Mouse (Mus musculus): ENCODE measurements around the gene Dcun1d1. TPM values are rescaled to one million over a fixed set of nuclear protein-coding genes. Genes with fewer than 3 reads are reported as not detected.

Gene Dcun1d1
- polyA plus RNA-seq, 2 experiments: 35.7 to 86.8 TPM

GRCm38 (mm10) chr3:35931896-35932727 is 5.1 kb downstream of the Dcun1d1 start:
- H3K27ac ChIP-seq (replicated peaks; ENCODE audit: low read depth, low read length): peak overlapping the region; percentile 93
- under 1% methylated on average over 33 of the region's 65 CpGs for WGBS
- H3K36me3 ChIP-seq (ENCODE audit: control insufficient read depth, insufficient read depth, low read length): peaks cover 6% of the 10 kb centered on the region; the same call in 1 of the 2 replicates
- H3K4me2 ChIP-seq (replicated peaks; ENCODE audit: low read depth, low read length, severe bottlenecking): peak overlapping the region; percentile 79
- TF ChIP-seq POLR2A (IDR thresholded peaks at IDR 0.05; ENCODE audit: borderline replicate concordance, extremely low read depth, insufficient read depth, insufficient read length): 0 out of 2 replicates have a peak, but pooled peaks have one; percentile 32
- H3K4me3 ChIP-seq (replicated peaks; ENCODE audit: low read length): peak overlapping the region; percentile 83
- H3K27me3 ChIP-seq (ENCODE audit: control insufficient read depth, insufficient read depth, low read length): no peaks in the 10 kb centered on the region
- H3K9ac ChIP-seq (ENCODE audit: low read depth, low read length, severe bottlenecking): peak overlapping the region; percentile 99
- H3K9me3 ChIP-seq (ENCODE audit: control insufficient read depth, low read length): no peaks in the 10 kb centered on the region
- DNase-seq (ENCODE audit: low spot score): peak; percentile 62
- peaks cover 10% of the 10 kb centered on the region for H3K4me1 ChIP-seq (ENCODE audit: control insufficient read depth, insufficient read depth, low read length)
- peak; percentile 76 for ATAC-seq (ENCODE audit: low FRiP score, low read depth)

- no peak for TF ChIP-seq POLR2A (IDR thresholded peaks at IDR 0.05; ENCODE audit: borderline replicate concordance, extremely low read depth, insufficient read depth, insufficient read length)
- peak overlapping the region; percentile 83 for H3K4me3 ChIP-seq (replicated peaks; ENCODE audit: low read length)
- H3K27me3 ChIP-seq (ENCODE audit: control insufficient read depth, insufficient read depth, low read length): no peaks in the 10 kb centered on the region
- ATAC-seq (ENCODE audit: low FRiP score, low read depth) (no peak), DNase-seq (ENCODE audit: low spot score) (no peak)
- peaks cover 6% of the 10 kb centered on the region; the same call in 1 of the 2 replicates for H3K36me3 ChIP-seq (ENCODE audit: control insufficient read depth, insufficient read depth, low read length)
- peaks cover 10% of the 10 kb centered on the region for H3K4me1 ChIP-seq (ENCODE audit: control insufficient read depth, insufficient read depth, low read length)
- H3K9ac ChIP-seq (ENCODE audit: low read depth, low read length, severe bottlenecking): peak overlapping the region; percentile 99
- no peak overlapping the region for H3K27ac ChIP-seq (replicated peaks; ENCODE audit: low read depth, low read length)
- H3K4me2 ChIP-seq (replicated peaks; ENCODE audit: low read depth, low read length, severe bottlenecking): peak overlapping the region; percentile 79
- no peaks in the 10 kb centered on the region for H3K9me3 ChIP-seq (ENCODE audit: control insufficient read depth, low read length)
- 37% methylated on average over 7 of the region's 7 CpGs for WGBS
These were observed 5.9 kb downstream of the Dcun1d1 start for GRCm38 (mm10) chr3:35931359-35931758.

GRCm38 (mm10) chr3:35929831-35930230 is 7.4 kb downstream of the Dcun1d1 start:
- Histone ChIP-seq H3K9ac (ENCODE audit: low read depth, low read length, severe bottlenecking) (no peak overlapping the region), H3K36me3 (ENCODE audit: control insufficient read depth, insufficient read depth, low read length) (0 out of 2 replicates have a peak, but pooled peaks cover 3% of the 10 kb centered on the region), H3K4me1 (ENCODE audit: control insufficient read depth, insufficient read depth, low read length) (peaks cover 10% of the 10 kb centered on the region), H3K27me3 (ENCODE audit: control insufficient read depth, insufficient read depth, low read length) (no peaks in the 10 kb centered on the region), H3K4me2 (replicated peaks; ENCODE audit: low read depth, low read length, severe bottlenecking) (no peak overlapping the region), H3K4me3 (replicated peaks; ENCODE audit: low read length) (no peak overlapping the region), H3K27ac (replicated peaks; ENCODE audit: low read depth, low read length) (no peak overlapping the region), H3K9me3 (ENCODE audit: control insufficient read depth, low read length) (no peaks in the 10 kb centered on the region)
- TF ChIP-seq POLR2A (IDR thresholded peaks at IDR 0.05; ENCODE audit: borderline replicate concordance, extremely low read depth, insufficient read depth, insufficient read length): no peak
- WGBS: 58% methylated on average over 8 of the region's 8 CpGs
- ATAC-seq (ENCODE audit: low FRiP score, low read depth): no peak
- no peak for DNase-seq (ENCODE audit: low spot score)

GRCm38 (mm10) chr3:35929406-35929805 is 7.8 kb downstream of the Dcun1d1 start:
- Histone ChIP-seq H3K9me3 (ENCODE audit: control insufficient read depth, low read length) (no peaks in the 10 kb centered on the region), H3K36me3 (ENCODE audit: control insufficient read depth, insufficient read depth, low read length) (no peaks in the 10 kb centered on the region), H3K4me3 (replicated peaks; ENCODE audit: low read length) (no peak overlapping the region), H3K27ac (replicated peaks; ENCODE audit: low read depth, low read length) (no peak overlapping the region), H3K4me2 (replicated peaks; ENCODE audit: low read depth, low read length, severe bottlenecking) (no peak overlapping the region), H3K9ac (ENCODE audit: low read depth, low read length, severe bottlenecking) (no peak overlapping the region), H3K4me1 (ENCODE audit: control insufficient read depth, insufficient read depth, low read length) (peaks cover 10% of the 10 kb centered on the region), H3K27me3 (ENCODE audit: control insufficient read depth, insufficient read depth, low read length) (no peaks in the 10 kb centered on the region)
- no peak for DNase-seq (ENCODE audit: low spot score)
- no peak for TF ChIP-seq POLR2A (IDR thresholded peaks at IDR 0.05; ENCODE audit: borderline replicate concordance, extremely low read depth, insufficient read depth, insufficient read length)
- no peak for ATAC-seq (ENCODE audit: low FRiP score, low read depth)
- 72% methylated on average over 3 of the region's 3 CpGs for WGBS

GRCm38 (mm10) chr3:35925852-35926251 is 11.4 kb downstream of the Dcun1d1 start:
- H3K27ac ChIP-seq (replicated peaks; ENCODE audit: low read depth, low read length): no peak overlapping the region
- ATAC-seq (ENCODE audit: low FRiP score, low read depth) (no peak), DNase-seq (ENCODE audit: low spot score) (no peak)
- no peaks in the 10 kb centered on the region for H3K27me3 ChIP-seq (ENCODE audit: control insufficient read depth, insufficient read depth, low read length)
- no peak overlapping the region for H3K4me2 ChIP-seq (replicated peaks; ENCODE audit: low read depth, low read length, severe bottlenecking)
- no peak overlapping the region for H3K4me3 ChIP-seq (replicated peaks; ENCODE audit: low read length)
- H3K9me3 ChIP-seq (ENCODE audit: control insufficient read depth, low read length): no peaks in the 10 kb centered on the region
- H3K36me3 ChIP-seq (ENCODE audit: control insufficient read depth, insufficient read depth, low read length): no peaks in the 10 kb centered on the region
- TF ChIP-seq POLR2A (IDR thresholded peaks at IDR 0.05; ENCODE audit: borderline replicate concordance, extremely low read depth, insufficient read depth, insufficient read length): no peak
- no peaks in the 10 kb centered on the region for H3K4me1 ChIP-seq (ENCODE audit: control insufficient read depth, insufficient read depth, low read length)
- 87% methylated on average over 2 of the region's 2 CpGs for WGBS
- H3K9ac ChIP-seq (ENCODE audit: low read depth, low read length, severe bottlenecking): no peak overlapping the region

Data from limb, embryonic 14.5 days (tissue).